Mouse (Mus musculus) layer of hippocampus, adult 6 months (tissue): Measurements from ENCODE around the gene Fhl2. TPM values are rescaled to one million over a fixed set of nuclear protein-coding genes. Genes with fewer than 3 reads are reported as not detected.

Source experiments
- long read RNA-seq, 2 experiments: library from polyadenylated mRNA; unstranded; transcript quantifications; one replicate each; pipeline ENCODE4 v2.0.0; 2019 to 2020
- polyA plus RNA-seq: library from polyadenylated mRNA; unstranded; fragments of <200 nt; fragmentation: Nextera tagmentation; gene quantifications from 2 replicates; pipeline ENCODE4 v1.2.3, GENCODE M21; 2021

Fhl2 gene
- polyA plus RNA-seq: 48.5 and 64.2 TPM in 2 replicates
- long read RNA-seq, experiment 1, transcript Fhl2-201 (6 exons, 1,563 nt): major isoform, 100 of 109 reads
- long read RNA-seq, experiment 1, partial matches to known transcripts: 6 of 109 reads
- long read RNA-seq, experiment 1, other reads (novel, unspliced or antisense): 3 of 109 reads
- long read RNA-seq, experiment 2, transcript Fhl2-201 (6 exons, 1,563 nt): major isoform, 144 of 147 reads
- long read RNA-seq, experiment 2, partial matches to known transcripts: 0 of 147 reads
- long read RNA-seq, experiment 2, other reads (novel, unspliced or antisense): 3 of 147 reads

DNA sequence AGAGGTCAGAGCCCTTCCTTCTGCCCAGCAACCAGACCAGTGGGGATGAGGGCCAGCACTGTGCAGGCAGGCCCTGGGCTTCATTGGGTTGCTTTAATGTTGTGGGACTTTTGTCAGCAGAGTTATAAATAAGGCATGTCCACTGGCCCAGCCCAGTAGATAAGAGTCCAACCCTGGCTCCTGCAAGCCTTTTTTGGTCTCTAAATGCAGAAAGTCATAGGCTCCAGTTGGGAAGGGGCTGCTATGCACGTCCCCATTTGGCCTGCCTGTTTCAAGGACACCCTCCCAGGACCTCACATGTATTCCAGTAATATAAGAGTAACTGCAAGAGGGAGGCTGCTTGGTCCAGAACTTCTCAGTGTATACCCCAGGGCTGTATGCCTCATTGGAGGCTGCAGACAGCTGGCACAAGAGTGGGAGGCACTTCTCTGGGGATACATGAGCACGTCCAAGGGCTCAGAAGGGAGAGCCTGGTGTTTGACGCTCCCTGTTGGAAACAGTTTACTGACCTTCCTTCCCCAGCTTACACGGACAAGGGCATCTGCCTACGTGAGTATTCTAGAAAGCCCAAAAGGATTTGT lies at the start of gene Fhl2:
Gene Fhl2 (minus strand): TSS at position 324 of the 581 bp plus-strand sequence.

DNA sequence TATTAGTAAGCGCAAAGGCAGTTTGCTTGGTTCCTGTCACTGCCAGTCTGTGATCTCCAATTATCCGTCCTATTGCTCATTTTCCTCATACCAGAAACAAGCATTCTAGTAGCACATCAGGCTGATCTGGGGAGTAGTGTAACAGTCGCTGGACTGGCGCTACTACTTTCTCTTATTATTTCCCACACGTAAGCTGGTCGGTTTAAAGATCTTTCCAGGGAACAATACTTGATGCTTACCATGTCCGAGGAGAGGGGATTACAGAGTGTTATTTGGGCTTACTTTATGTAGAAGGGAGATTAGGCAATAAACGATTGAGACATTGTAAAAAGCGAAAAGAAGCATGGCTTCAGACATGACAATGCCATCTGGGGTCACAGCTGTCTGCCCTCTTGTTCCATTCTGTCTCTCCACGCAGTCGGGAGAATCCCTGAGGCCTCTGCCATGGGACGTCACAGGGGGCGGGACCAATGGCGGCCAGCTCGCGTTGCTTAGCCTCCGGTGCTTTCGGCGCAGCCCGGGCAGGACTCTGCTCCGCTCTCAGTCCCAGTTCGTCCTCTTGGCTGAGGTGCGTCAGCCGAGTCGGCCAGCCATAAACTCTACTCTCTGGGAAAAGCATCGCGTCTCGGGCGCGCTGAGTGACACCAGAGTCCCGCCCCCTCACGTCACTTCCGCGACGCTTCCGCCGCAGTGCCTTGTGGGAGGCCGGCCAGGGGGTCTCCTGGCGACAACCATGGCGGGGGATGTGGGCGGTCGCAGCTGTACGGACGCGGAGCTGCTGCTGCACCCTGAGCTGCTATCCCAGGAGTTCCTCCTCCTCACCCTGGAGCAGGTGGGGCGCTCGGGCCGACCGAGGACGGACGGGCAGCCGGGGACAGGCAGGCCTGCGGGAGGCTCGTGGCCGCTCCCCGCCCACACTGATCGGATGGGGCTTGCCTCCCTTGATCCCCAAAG lies 98.5 kb downstream of the Fhl2 start, which contains the start of the genes Tgfbrap1 and AI597479:
Gene Tgfbrap1 (minus strand): TSS at position 607 of the 954 bp plus-strand sequence.
Gene AI597479 (plus strand): TSS at position 680 of the 954 bp plus-strand sequence.

Other genes starting within 250 kb of the Fhl2 start
- gene Gpr45, start 244.1 kb downstream of the Fhl2 start, polyA plus RNA-seq: 3.7 and 3.9 TPM in 2 replicates
- 3.9 and 4.3 TPM in 2 replicates for gene Tgfbrap1, start 98.3 kb downstream of the Fhl2 start, polyA plus RNA-seq
- 17.3 TPM in 2 replicates for gene AI597479, start 98.3 kb downstream of the Fhl2 start, polyA plus RNA-seq
- 1.6 and 2.5 TPM in 2 replicates for gene Nck2, start 247.6 kb upstream of the Fhl2 start, polyA plus RNA-seq